Mouse (Mus musculus) urinary bladder, adult 2 months (tissue): ENCODE data around the gene Zfp553. TPM values are rescaled to one million over a fixed set of nuclear protein-coding genes. Genes with fewer than 3 reads are reported as not detected.

ENCODE experiments used
- DNase-seq: peaks from one replicate; pipeline ENCODE4 v3.0.0; 2022; ENCODE audit warnings: low spot score
- polyA plus RNA-seq: library from polyadenylated mRNA; depleted of rRNA; stranded (reverse); fragments of >200 nt; gene quantifications from 2 replicates; pipeline ENCODE4 v1.2.3, GENCODE M21; 2012

The Zfp553 gene
- polyA plus RNA-seq, 1 experiment = 10.5 TPM

- DNase-seq = no peak
Measured at GRCm38 (mm10) chr7:127211014-127211745, 21.7 kb upstream of the Zfp553 start.

GRCm38 (mm10) chr7:127212432-127213250, 20.2 kb upstream of the Zfp553 start:
- no peak for DNase-seq

GRCm38 (mm10) chr7:127213485-127213884, 19.4 kb upstream of the Zfp553 start:
- DNase-seq = no peak

DNA sequence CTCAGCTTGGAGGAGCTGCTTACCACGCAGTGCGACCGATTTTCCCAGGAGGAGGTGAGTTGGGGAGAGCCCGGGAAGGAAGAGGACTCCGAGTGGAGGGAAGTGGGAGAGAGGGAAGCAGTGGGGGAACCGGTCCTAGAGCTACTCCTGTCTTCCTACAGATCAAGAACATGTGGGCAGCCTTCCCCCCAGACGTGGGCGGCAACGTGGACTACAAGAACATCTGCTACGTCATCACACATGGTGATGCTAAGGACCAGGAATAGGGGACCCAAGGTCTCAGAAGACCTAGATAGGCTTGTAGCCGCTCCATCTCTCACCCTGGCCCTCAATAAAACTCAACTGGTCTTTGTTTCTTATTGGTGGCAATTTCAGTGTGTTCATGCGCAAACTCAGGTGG, 18.9 kb upstream of the Zfp553 start:
- DNase-seq = no peak

DNA sequence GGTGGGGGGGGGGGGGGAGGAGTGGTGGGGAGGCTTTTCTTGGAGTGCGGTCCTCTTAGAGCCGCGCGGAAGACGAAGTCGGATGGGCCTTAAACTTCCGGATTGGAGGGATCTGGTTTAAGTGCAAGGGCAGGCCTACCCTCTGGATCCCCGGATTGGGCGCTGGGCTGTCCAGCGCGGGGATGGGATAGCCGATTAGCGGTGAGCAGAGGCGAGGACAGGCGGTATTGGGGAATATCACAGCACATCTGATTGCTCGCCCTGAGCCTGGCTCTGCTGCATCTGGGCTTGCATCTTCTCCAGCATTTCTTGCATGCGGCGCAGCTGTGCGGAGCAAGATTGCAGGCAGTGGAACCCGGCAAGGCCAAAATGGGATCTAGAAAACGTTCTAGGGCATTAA, 18.3 kb upstream of the Zfp553 start:
- DNase-seq = no peak

DNA sequence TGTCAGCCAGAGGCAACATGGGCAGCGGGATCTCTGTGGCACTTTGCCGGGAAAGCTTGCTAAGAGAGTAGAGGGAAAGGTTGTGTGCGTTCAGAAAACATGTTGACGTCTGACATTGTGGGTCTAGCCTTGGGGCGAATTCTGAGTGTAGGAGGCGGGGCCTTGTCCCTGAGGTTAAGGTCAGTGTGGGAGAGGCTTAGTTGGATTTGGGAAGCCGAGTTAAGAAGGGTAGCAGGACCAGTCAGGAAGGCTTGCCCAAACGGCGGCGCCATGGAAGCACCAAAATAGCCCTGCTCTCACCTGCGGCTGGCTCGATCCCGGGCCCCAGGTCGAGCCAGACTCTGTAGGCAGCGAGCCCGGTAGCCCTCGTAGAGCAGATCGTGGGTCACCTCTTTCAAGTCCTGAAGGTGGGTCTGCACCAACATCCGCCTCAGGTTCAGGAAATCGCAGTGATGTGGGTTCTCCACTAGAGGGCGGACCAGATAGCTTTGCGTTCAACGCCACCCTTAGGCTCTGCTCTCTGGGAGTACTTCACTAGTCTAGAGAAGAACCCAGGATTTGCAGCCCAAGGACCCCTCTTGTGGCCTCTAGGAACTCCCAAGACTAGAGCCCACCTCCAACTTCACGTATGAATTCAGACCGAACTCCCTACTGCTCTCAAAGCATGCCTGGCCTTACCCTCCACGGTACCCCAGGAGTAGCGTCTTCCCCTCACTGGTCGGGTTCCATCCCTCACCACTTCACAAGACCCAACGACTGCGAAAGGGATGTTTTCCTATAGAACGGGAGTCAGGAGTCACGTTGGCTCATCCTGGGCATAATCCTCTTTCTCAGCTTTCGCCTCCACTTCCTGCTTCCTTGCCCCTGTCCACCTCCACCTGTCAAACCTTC, 17.6 kb upstream of the Zfp553 start:
- no peak for DNase-seq

GRCm38 (mm10) chr7:127216307-127216706, 16.6 kb upstream of the Zfp553 start:
- DNase-seq = no peak

DNA sequence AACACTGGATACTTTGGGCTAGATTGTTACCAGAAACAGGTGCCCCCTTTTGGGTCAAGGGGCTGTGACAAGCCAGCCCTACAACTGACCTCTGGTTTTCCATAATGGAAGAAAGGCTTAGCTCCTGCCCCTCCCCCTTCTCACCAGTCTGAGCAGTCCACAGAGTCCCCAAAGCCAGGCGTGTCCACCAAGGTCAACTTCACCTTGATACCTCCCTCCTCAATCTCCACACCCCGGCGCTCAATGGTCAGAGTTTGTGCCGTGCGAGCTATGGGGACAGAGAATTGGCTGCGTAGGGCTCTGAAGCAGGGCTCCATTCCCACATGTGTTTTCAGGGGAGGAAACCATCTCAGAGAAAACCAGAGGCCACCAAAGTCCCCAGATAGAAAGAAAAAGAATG, 15.4 kb upstream of the Zfp553 start:
- DNase-seq = no peak

- DNase-seq = no peak
Measured at GRCm38 (mm10) chr7:127217901-127218642, 14.8 kb upstream of the Zfp553 start.

- DNase-seq = no peak
Measured at GRCm38 (mm10) chr7:127218670-127219069, 14.2 kb upstream of the Zfp553 start.

DNA sequence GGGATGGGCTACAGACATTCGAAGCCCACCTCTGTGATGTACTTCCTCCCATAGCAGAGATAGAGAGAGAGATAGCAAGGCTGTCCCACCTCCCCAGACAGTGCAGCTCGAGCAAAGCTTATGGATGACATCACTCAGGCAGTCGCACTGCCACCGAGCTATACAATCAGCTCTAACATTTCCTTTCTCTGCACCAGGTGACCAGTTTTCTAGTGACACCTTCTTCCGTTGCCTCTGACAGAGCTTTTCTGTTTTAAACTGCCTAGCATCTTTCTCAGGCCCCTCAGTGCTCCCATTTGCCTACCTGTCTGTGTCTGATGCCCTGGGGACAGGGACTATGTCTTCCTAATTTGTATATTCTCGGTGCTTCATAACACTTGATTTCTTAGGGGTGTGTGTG, 12.4 kb upstream of the Zfp553 start:
- no peak for DNase-seq

DNA sequence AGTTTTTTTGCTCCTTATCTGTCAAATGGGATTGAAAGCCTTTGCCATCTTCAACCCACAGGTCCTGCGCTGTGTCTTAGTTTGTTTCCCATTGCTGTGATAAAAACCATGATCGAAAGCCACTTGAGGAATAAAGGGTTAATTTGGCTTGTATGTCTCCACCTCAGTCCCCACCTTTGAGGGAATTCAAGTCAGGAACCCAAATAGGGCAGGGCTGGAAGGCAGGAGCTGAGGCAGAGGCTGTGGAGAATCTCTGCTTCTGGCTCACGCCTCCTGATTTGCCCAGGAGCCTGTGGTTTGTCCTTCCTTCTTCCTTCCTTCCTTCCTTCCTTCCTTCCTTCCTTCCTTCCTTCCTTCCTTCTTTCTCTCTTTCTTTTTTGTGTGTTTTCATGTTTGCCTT, 9.8 kb upstream of the Zfp553 start:
- DNase-seq = no peak

DNA sequence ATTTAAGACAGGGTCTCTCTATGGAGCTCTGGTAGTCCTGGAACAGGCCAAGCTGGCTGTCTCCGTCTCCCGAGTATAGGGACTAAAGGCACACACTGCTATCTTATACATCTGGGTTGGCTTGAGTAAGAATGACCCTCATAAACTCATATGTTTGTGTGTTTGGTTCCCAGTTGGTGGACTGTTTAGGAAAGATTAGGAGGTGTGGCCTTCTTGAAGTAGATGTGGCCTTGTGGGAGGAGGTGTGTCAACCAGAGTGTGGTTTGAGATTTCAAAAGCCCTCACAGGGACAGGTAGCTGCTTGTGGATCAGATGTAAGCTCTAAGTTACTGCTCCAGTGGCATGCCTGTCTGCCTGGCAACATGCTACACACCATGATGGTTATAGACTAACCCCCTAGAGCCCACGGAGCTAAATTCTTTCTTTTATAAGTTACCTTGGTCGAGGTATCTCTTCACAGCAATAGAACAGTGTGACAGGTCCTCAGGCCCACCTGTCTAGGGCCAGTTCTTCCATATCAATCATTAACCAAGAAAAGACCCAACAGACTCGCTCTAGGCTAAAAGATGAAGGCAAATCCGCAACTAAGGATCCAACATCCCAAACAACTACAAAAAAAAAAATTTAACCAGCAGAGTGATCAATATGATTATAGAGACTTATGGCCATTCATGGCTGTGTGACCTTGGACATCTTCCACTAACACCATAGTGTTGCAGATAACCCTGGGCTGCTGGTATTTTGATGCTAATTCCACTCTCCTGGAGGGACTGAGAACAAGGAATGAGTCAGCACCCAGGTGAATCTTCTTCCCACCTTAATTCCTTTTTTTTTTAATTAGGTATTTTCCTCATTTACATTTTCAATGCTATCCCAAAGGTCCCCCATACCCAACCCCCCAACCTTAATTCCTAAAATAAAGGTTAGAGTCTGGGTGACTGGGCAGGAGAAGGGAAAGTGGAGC, 9.1 kb upstream of the Zfp553 start:
- DNase-seq = no peak

GRCm38 (mm10) chr7:127224616-127225015, 8.2 kb upstream of the Zfp553 start:
- DNase-seq = no peak

DNA sequence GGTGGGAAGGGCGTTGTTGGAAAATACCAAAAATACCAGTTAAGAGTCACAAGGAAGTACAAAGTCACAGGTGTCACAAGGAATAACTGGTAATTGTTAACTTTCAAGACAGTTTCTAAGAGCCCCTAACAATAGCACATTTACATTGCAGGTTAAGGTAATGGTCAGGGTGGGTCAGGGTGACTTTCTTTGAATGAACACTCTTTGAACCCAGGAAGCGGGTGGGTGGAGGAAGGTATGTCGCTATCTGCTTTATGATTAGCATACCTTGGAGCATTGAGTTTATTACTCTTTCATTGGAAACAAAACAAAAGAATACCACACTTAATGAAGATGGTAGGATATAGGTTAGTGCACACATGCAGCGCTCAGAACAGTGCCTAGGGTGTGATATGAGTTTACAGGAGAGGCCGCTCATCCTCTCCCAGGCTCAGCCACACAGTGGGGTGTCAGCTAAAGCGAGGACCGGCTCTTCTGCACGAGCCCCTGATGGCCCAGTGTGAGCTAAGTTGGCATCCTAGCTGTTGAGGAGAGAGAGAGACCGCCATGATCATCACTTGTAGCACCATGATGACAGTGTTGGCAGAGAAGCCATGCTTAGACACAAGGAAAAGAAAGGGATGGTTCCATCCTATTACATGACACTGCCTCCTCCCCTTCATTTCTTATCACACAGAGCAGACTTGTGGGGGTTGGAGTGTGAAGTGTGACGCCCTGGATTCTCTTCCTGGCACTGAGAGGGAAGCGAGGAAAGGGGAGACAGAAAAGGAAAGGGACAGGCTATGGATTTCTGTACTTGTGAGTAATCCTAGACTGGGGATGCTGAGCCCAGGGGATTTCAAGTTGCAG, 7.5 kb upstream of the Zfp553 start:
- DNase-seq = no peak

DNA sequence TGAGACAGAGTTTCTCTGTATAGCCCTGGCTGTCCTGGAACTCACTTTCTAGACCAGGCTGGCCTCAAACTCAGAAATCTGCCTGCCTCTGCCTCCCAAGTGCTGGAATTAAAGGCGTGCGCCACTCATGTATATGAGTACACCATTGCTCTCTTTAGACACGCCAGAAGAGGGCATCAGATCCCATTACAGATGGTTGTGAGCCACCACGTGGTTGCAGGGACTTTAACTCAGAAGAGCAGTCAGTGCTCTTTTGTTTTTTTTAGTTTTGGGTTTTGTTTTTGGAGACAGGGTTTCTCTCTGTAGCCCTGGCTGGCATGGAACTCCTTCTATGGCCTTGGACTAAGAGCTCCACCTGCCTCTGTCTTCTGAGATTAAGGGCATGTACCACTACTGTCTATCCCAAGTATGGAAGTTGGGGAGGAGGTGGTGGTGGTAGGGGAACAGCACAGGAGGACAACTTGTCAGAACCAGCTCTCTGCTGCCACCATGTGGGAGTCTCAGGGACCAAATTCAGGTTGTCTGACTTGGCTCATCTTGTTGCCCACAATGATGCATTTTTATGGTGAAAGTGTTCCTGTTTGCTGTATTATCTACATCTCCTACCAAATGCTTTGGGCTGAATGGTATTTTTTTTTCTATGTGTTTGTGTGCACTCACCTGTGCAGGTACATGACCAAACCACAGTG, 4.1 kb upstream of the Zfp553 start:
- no peak for DNase-seq

DNA sequence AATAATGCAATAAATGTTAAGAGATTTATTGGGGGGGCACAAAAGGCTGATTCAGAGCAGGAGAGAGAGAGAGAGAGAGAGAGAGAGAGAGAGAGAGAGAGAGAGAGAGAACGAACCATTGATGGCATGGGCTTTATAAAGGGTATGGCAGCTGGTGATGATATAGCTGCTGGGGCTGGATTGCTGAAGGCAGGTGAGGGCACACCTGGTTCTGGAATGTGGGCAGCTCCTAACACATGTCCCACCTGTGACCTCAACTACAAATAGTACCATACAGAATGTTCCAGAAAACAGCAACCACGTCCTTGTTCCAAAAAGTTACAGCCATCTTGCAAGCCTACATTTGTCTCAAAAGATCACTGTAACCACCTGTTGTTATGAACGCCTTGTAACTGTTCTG, 1.5 kb upstream of the Zfp553 start:
- no peak for DNase-seq

DNA sequence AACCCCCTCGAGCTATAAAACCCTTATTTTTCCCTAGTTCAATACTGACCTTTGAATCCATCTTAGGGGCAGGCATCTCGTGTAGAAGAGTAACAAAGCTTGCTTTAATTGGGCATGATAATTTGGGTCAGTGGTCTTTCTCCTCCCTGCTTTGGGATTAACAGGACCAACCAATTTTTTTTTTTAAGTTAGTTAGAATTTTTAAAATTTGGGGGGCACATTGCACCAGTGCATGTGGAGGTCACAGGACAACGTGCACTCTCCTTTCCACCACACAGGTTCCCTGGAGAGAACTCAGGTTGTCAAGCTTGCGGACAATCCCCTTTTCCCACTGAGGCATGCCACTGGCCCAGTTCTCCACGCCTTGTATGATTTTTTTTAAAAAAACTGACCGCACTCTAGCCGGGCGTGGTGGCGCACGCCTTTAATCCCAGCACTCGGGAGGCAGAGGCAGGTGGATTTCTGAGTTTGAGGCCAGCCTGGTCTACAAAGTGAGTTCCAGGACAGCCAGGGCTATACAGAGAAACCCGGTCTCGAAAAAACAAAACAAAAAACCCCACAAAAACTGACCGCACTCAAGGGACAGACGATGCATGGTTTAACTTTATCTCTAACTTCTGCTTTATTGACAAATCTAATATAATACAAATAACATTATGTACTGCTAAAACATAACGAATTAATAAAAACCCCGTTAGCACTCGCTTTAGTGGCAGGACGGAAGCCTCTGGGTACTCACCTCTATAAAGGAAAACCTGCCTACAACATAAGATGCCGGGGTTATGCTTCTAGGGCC, 837 bp upstream of the Zfp553 start:
- no peak for DNase-seq
